Mouse (Mus musculus) megakaryocyte-erythroid progenitor cell, adult 5-6 weeks (primary cell): ENCODE measurements around the gene Xbp1. TPM values are rescaled to one million over a fixed set of nuclear protein-coding genes. Genes with fewer than 3 reads are reported as not detected.
"Not testable (repeated sequence)": the region's sequence is repeated elsewhere in the genome, so short reads cannot be mapped to it uniquely, and the experiment has no call there.

Experiments
- ATAC-seq: replicated peaks from 2 replicates; pipeline ENCODE4 v1.8.0; 2016; ENCODE audit warnings: mild to moderate bottlenecking, inconsistent platforms; ENCODE audit not compliant: severe bottlenecking, poor library complexity, low FRiP score, low TSS enrichment
- total RNA-seq, 2 experiments: library from RNA; stranded (forward) in 1 of 2; stranded (reverse) in 1 of 2; fragments of 200-1000, 215-1000 nt in 1 of 2; fragments of >200 nt in 1 of 2; fragmentation: Nextera tagmentation in 1 of 2; gene quantifications; 2 replicates each; pipeline ENCODE4 v1.2.3; 2014 to 2017

Xbp1 gene
- total RNA-seq, 2 experiments from 2014 or later, result 32.9 to 52.3 TPM

DNA sequence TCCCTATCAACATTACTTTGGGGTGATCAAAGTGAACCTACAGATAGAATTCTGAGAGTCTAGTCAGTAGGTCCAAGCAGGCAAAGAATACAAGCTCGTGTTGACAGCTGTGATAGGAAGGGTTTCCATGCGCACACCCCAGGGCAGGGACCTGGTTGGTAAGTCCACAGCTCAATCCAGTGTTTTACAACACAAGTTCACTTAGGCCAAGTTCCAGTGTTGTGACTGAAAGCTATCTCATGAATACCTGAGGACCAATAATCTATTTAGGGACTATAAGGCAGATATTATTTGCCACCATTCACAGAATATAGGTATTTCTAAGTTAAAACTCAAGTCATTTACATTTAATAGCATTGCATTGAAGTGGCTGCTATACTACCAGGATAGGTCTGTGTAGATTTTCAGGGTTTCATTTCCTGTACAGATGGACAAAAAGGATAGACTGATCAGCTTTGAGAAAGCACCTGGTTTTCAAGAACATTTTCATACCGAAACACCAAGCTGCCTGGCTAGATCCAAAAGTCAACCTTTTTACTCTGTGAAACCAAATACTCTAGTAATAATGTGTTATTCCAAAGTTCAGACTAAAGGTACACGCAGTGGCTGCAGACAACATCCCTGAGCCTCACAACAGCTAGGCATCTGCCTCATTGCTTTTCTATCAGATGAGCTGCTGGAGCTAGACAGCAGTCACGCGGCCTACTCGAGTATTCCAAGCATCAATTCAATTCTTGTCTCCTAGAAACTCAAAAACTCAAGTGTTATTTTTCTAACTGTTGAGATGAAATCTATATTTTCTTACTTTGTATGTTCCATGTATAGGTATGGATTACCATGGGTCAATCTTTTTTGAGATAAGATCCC lies 6.3 kb downstream of the Xbp1 start:
- no peak for ATAC-seq

DNA sequence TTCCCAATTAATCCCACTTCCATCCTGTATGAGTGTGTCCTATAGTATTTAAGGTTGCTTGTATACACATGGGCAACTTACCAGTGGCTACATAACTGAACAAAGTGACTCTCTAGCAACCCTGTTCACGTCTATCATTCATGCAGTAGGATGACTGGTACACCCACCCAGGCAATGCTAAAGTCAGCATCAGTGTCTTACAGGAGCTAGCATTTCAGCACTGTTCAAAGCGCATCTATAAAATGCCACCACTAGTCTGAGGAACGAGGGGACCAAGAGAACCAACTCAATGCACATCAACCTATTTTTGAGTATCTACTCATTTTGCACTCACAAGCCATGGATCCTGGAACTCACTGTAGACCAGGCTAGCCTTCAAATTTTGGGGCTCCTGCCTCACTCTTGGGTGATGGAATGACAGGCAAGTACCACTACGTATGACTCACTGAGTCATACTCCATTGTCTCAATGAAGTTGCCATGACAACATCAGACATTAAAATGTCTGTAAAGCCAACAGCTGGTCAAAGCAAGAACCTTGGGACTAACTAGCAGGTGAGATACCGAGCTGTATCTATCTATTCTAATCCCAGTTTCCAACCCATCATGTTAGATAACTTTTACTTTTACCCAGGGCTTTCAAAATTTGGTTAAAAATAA lies 7.5 kb downstream of the Xbp1 start:
- no peak for ATAC-seq

DNA sequence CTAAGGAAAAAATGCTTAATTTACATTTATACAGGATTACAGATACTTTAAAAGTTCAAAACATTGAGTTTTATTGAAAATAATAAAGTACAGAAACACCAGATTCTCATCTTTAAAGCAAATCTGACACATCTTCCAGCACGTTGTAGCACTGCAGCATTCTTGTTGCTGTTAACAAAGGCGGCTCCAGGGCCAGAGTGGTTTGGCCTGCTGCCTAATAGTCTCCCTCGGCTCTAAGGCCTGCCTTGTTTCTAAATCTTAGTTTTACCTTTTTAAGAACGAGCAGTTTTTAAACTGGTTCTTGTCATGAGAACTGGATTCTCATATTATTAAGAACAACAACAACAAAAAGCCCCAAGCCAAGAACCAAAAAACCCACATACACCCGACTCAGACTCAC lies 8.4 kb downstream of the Xbp1 start:
- no peak for ATAC-seq

DNA sequence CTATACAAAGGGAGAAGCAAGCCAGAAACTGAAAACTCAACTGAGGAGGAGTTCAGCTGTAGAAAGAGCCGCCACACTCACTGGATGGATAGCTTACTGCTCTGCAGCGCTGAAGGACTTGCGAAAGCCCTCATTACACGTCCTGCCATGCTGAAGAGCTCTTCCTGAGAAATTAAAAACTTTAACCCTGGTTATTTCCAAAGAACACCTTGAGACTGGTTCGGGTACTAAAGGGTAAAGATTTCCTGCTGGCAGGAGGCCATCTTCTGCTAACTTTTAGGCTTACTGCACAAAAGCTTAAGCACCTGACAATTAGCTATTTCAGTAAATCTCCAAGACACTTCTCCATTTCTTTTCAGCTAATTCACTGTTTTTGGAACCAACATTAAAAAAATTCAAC lies 9.7 kb downstream of the Xbp1 start:
- ATAC-seq, result no peak

DNA sequence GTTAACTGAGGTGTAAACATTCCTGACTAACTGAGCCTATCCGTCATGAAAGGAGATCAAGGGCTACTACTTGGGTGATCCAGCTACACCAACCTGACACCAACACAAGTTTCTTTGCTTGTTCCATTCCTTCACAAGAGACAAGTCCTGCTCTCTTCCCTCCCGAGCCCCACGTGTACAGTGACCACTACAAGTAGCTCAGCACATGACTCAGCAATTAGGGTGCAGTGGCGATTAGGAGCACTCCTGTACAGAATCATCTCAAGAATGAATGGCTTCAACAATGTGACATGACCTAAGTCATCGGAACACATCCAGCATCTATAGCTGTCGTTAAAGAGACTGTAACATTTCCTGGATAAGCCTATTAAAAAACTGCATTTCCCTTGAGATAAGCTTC lies 10.3 kb downstream of the Xbp1 start:
- ATAC-seq, result peak; percentile 36

DNA sequence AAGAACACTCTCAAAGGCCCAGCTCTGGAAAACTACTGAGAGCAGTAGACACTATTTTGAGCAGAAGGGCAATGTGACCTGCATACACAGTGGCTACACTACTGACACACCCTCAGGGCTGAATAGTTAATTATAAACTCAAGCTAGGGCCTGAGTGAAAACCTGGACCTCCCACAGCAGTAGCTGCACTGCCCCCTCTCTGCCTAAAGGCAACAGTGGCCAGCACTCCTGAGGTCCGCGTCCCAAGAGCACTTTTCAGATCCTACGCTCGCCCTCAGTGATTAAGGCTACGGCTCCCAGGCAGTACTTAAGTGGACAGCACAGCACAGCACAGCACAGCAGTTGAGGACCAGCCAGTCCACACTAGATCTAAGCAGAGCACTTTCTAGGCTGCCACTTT lies 12.6 kb downstream of the Xbp1 start:
- no peak for ATAC-seq

DNA sequence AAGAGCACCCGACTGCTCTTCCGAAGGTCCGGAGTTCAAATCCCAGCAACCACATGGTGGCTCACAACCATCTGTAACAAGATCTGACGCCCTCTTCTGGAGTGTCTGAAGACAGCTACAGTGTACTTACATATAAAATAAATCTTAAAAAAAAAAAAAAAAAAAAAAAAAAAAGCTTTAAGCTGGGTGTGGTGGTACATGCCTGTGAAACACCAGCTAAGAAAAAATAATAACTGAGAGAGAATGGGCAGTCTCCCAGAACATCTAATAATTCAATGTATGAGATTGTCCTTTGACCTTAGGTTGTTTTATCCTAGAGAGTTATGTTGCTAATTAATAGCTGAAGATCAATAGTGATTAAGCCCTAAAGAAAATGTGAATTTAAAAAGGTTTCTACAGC lies 17.0 kb downstream of the Xbp1 start:
- not testable (repeated sequence) for ATAC-seq

DNA sequence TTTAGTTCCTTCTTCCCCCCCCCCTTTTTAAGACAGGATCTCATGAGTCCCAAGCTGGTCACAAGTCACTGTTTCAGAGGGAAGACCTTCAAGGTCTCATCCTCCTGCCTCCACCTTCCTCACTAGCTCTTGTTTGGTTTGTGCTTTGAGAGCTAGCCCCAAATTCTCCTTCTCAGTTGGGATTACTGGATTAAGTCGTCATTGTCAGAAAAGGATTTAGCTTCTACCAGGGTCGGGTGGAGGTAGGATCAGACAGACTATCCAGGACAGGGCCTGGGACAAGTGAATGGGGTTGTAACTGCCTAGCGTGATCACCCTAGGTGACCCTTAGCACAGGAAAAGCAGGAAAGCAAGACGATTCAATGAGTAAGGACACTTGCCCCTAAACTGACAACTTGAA lies 19.9 kb downstream of the Xbp1 start:
- ATAC-seq, result no peak

DNA sequence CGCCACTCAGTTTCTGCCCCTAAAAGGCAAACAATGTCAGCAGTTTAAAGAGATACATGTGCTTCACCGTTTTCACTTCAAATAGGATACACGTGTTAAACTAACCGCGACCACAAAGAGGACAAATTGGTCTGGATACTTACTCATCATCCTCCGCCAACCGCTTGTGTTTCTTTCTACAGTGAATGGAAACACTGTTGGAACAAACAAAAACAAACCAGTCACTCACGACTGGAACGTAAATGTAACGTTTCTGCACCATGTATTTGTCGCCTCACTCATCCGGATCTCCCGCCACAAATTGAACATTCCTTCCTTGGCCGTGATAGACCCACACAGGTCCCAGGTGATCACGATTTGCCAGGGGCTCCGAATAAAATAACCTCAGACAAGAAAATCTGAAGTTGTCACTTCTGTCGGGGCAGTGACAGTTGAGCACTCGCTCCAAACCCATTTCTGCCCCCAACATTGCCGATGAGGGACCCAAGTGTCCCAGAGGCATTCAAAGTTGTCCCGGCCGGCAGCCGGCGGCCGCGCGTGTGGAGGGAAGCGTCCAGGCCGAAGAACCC lies 20.9 kb downstream of the Xbp1 start:
- ATAC-seq, result no peak

DNA sequence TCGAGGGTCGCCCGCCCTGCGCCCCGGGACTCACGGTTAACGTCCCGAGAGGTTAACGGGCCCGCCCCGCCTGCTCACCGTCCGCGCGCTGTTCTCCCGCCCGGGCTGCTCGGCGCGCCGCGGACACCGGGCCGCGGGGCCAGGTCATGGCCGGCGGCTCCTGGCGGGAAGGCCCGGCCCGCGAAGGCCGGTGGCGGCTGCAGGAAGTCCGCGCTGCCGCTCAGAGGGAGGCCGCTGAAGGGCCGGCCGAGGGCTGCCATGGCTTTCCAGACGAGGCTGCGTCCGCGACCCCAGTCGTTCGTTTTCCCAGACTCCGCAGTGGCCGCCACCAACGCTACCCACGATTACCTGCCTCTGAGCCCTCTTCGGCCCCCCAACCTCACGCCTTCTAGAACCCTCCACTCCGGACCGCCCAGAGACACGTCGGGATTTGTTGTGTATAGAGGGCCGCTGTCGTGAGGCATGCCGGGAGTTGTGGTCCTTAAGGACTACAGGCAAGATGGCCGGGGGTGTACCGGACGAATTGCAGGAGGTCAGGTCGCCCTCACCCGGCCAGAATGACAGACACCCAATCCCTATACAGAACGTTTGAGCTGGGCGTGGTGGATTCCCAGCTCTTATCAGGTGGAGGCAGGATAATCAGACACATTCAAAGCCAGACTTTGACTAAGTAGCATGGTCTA lies 21.5 kb downstream of the Xbp1 start, which contains the start of gene Ccdc117:
Gene Ccdc117 (minus strand): TSS at position 389 of the 683 bp plus-strand sequence.
- peak; percentile 98 for ATAC-seq

DNA sequence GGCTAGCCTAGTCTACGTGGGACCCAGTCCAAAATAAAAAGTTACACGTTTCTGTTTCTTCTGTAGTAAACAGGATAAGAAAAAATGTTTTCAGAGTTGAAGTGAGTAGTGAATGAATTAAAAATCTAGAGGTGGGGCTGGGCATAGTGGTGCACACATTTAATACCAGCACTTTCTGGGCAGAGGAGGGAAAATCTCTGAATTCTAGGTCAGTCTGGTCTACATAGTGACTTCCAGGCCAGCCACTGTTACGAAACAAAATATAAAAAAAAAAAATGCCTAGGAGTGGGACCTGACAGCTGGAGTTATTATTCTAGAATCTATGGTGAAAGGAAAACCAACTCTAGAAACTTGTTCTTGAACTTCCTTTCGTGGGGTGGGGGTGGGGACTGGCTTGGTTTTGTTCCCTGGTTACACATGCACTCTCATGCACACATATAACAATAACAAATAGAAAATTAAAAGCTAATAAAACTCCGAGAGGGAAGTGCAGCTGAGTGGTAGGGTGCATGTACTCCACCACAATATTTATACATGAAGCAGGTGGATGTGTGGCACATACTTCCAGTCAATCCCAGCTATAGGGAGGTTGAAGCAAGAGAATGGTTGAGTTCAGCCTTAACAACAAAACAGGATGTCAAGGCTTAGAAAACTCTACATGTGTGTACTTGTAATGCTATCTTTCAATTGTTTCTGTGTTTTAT lies 22.2 kb downstream of the Xbp1 start:
- no peak for ATAC-seq

DNA sequence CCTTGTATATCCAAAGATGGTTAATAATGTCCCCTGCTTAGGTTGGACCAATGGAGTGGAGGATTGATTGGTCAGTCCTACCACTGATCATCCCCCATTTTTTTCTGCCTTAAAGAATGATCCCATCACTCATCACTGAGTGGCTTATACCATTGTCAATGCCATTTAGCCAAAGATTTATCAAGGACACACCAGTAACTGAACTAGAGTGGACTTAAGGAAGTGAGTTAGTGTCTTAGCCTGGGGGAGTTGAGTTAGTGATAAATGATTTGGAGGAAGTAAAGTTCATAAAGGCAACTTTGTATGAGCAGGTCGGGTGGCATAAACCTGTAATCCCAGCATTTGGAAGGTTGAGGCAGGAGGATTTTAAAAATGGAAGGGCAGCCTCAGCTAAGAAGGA lies 22.8 kb downstream of the Xbp1 start:
- no peak for ATAC-seq

DNA sequence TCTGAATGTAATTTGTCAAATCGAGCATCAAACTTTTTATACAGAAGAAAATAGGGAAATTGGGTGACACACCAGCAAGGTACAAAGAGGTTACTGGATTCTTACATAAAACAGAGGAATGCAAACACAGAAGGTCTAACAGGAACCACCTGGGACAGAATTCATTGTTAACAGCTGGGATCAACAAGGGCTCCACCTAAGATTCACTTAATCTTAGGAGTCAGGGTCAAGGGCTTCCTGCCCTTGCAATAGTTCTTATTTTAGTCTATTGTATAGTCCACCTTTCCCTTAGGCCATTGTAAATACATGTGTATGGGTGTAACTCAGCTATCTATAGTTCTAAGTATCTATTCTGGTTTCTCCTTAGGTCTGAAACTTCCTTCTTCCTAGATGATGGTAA lies 24.2 kb downstream of the Xbp1 start:
- not testable (repeated sequence) for ATAC-seq

DNA sequence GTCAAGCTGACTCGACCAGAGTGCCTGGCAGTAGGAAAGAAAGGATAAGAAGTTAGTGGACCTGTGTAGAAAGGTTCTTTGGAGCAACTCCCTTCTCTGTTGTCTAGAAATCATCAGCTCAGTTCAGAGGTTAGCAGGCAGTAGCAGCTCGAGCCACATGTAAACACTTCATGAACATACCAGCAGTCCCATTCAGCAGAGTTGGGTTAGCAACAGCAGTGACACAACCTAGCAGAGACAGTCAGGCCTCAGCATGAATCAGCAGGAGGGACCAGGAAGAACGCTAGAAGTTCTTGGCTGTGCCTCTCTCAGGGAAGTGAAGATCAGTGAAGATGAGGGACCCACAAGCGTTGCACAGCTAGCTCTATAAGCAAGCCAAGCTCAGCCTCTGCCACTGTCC lies 25.0 kb downstream of the Xbp1 start:
- ATAC-seq, result no peak

DNA sequence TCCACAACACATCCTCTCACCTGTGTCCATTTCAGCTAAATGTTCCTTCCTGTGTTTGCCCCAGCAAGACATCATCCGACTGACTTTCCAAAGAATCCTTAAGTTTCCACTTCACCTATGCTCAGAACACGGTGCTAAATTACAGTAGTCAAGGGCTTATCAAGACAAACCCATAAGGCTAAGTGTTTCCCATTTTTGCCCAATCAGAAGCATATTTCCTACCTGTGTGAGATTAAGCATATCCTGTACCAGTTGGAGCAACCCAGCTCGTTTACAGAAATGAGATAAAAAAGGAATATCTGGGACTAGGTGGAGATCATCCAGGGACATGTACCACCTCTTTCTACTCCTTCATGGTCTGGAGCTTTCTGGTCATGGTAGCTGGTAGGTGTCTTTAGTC lies 26.2 kb downstream of the Xbp1 start:
- ATAC-seq, result no peak

DNA sequence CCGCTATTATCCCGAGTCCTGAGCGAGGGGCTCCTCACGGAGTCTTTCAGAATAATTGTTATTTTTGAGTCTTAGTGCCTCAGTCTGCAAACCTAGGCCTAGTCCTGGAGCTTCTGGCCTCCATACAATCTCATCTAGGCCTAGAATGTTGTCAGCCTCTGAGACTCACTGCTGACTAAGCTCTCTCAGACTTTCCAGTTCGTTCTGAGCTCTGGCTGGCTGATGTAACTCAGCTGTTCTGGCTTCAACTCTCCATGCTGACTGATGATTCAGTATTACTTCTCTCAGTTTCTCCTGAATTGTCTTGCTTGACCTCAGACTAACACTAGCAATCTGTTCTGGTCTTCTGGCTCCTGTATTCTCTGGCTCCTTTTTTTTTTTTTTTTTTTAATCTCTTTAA lies 31.0 kb downstream of the Xbp1 start:
- no peak for ATAC-seq

DNA sequence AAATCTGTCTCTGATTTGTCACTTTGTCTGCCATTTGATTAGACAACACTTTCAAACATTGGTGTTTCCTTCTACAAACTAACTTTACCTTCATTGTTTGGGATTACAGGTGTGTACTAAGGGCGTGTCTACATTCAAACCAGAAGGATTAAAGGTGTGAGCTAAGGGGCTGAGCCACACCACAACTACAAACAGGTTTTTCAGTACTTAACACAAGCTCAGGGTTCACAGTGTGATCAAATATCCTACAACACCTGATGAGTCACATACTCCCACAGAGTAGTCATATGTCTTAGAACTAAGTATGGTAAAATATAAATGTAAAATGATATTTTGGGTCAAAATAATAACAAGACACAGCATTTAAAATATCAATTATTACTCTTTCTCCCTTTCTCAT lies 31.5 kb downstream of the Xbp1 start:
- ATAC-seq, result no peak

DNA sequence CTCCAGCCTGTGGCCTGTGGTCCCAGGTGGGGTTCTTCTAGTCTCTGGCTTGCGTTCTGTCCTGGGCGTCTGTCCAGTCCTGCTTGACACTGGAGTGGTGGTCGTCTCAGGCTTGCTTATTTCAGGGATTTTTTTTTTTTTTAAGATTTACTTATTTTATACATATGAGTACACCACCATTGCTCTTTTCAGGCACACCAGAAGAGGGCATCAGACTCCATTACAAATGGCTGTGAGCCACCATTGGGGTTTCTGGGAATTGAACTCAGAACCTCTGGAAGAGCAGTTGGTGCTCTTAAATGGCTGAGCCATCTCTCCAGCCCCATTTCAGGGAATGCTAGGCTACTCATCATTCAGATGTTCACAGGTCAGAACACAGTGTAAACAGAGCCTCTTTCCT lies 39.8 kb downstream of the Xbp1 start:
- ATAC-seq, result no peak

DNA sequence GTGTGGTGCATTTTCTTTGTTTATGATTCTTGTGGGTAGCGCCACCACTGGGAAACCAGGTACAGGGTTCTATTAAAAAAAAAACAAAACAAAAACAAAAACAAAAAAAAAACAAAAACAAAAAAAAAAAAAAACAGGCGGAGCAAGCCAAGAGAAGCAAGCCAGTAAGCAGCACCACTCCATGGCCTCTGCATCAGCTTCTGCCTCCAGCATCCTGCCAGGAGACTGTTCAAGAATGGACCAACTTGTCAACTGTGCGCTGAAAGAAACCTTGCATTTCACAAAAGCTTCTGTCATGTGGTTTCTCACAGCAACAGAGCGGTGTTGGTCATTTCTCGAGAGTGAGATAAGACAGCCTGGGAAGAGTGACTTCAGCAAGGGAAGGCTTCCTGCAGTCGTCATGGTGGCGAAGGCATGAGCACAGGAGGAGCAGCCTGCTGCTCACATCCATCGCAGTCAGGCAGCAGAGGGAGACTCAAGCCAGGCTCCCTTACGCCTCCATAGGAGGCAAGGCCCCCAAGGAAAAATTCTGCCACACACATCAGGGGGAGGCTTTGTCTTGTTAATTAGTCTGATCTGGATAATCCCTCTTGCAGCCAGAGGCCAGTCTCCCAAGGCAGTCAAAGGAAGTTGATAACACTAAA lies 42.3 kb downstream of the Xbp1 start:
- no peak for ATAC-seq
